Mouse (Mus musculus) kidney, adult 11 months (tissue): ENCODE measurements around the gene Tmem86b.
A peak's percentile ranks its signal among the peaks of the same experiment; 100 is the strongest.
"Not testable (repeated sequence)": the region's sequence is repeated elsewhere in the genome, so short reads cannot be mapped to it uniquely, and the experiment has no call there.

Experiments
- DNase-seq: peaks from one replicate; pipeline ENCODE4 v3.0.0; 2022

Tmem86b gene

GRCm38 (mm10) chr7:4647291-4647690, 16.1 kb upstream of the Tmem86b start:
- DNase-seq: no peak

- no peak for DNase-seq
Measured at GRCm38 (mm10) chr7:4646806-4647205, 15.6 kb upstream of the Tmem86b start.

- DNase-seq: no peak
Measured at GRCm38 (mm10) chr7:4643225-4643624, 12.0 kb upstream of the Tmem86b start.

GRCm38 (mm10) chr7:4641956-4642355, 10.7 kb upstream of the Tmem86b start:
- DNase-seq: no peak

GRCm38 (mm10) chr7:4641155-4641554, 9.9 kb upstream of the Tmem86b start:
- no peak for DNase-seq

- DNase-seq: no peak
Measured at GRCm38 (mm10) chr7:4636179-4636578, 5.0 kb upstream of the Tmem86b start.

GRCm38 (mm10) chr7:4630198-4630597, 1.0 kb downstream of the Tmem86b start:
- DNase-seq: peak; percentile 58

- peak; percentile 19 for DNase-seq
Measured at GRCm38 (mm10) chr7:4629586-4629985, 1.6 kb downstream of the Tmem86b start.

- DNase-seq: no peak
Measured at GRCm38 (mm10) chr7:4625928-4626327, 5.3 kb downstream of the Tmem86b start.

GRCm38 (mm10) chr7:4624343-4624742, 6.9 kb downstream of the Tmem86b start:
- DNase-seq: no peak

GRCm38 (mm10) chr7:4623544-4624189, 7.6 kb downstream of the Tmem86b start:
- peak; percentile 40 for DNase-seq

GRCm38 (mm10) chr7:4619979-4620378, 11.2 kb downstream of the Tmem86b start:
- no peak for DNase-seq

- peak; percentile 35 for DNase-seq
Measured at GRCm38 (mm10) chr7:4613740-4614403, 17.4 kb downstream of the Tmem86b start.

GRCm38 (mm10) chr7:4612956-4613355, 18.3 kb downstream of the Tmem86b start:
- no peak for DNase-seq

- DNase-seq: no peak
Measured at GRCm38 (mm10) chr7:4612386-4612785, 18.8 kb downstream of the Tmem86b start.

GRCm38 (mm10) chr7:4611921-4612341, 19.3 kb downstream of the Tmem86b start:
- no peak for DNase-seq

GRCm38 (mm10) chr7:4611511-4611910, 19.7 kb downstream of the Tmem86b start:
- no peak for DNase-seq

- DNase-seq: peak; percentile 83
Measured at GRCm38 (mm10) chr7:4608002-4608401, 23.2 kb downstream of the Tmem86b start.

- DNase-seq: no peak
Measured at GRCm38 (mm10) chr7:4603873-4604272, 27.3 kb downstream of the Tmem86b start, which contains the start of gene Ptprh. Gene Ptprh (minus strand): TSS chr7:4604041.

GRCm38 (mm10) chr7:4602969-4603368, 28.3 kb downstream of the Tmem86b start:
- no peak for DNase-seq

- not testable (repeated sequence) for DNase-seq
Measured at GRCm38 (mm10) chr7:4597046-4597445, 34.2 kb downstream of the Tmem86b start.

- not testable (repeated sequence) for DNase-seq
Measured at GRCm38 (mm10) chr7:4581481-4581880, 49.7 kb downstream of the Tmem86b start.
